Mouse (Mus musculus): ENCODE measurements around the gene Il1a.

- TF ChIP-seq EP300 (IDR thresholded peaks at IDR 0.05; ENCODE audit: low read depth) (no peak), CTCF (IDR thresholded peaks at IDR 0.05; ENCODE audit: low read depth) (no peak)
Observed at GRCm38 (mm10) chr2:129270621-129271020, 39.2 kb downstream of the Il1a start.

Measured in liver, postnatal 0 days (tissue).